Mouse (Mus musculus) gastrocnemius, postnatal 4 days (tissue): Measurements from ENCODE around the gene Afg1l. TPM values are rescaled to one million over a fixed set of nuclear protein-coding genes. Genes with fewer than 3 reads are reported as not detected.

ENCODE experiments used
- DNase-seq, 2 experiments: peaks; one replicate each; pipeline ENCODE4 v3.0.0; 2021 to 2022; ENCODE audit warnings: low spot score in 2 of 2, mixed read lengths in 2 of 2
- total RNA-seq, 2 experiments: library from RNA; stranded (reverse); gene quantifications; 2 replicates each; pipeline ENCODE4 v1.2.3; 2021

The Afg1l gene
- total RNA-seq, 2 experiments from 2014 or later = 5.0 to 6.3 TPM

DNA sequence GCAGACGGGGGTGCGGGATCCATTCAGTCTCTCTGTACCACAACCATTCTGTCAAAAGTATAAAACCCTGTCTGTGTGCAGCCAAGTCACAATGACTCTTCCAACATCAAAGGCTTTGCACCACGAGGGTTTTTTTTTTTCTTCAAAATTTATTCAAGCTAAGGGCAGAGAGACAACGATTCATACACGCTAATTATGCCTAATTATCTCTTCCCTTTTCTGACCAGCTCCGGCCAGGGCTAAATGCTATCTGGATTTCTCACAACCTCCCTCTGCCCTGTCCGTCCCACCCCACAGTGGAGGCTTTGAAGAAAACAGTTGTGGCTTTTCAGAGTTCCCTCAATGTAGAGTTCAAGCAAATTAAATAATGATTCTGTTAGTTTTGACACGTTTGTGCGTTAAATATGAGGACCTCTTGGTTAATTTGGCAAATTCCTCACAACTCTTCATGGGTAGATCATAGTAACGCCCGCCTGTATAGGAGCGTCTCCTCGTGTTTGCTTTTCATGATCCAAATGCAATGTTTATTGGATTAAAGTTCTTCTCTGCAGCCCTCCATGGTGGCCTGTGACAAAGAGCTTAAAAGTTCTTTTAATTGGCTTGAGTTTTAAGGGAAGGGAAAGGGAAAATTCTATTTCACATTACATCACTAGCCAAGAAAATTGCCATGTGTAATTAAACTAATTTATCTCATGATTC is 93.3 kb downstream of the Afg1l start:
- no peak for DNase-seq

DNA sequence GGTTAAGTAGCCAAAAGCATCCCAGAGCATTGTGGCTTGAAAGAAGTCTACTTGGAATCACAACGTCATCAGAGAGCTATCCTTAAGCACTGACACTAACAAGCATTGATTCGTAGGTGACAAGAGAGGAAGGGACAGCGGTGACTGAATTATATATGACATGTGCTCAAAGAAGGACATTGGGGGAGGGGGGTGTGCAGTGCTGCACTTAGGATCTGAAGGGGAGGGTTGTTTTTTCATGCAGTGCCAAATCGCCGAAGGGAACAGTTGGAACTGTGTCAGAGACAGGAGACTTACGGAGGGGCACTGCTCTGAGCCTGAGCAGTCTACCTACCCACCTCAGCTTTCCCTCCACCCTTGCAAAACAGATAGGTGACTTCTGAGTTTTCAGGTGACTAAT is 94.7 kb downstream of the Afg1l start:
- no peak for DNase-seq

DNA sequence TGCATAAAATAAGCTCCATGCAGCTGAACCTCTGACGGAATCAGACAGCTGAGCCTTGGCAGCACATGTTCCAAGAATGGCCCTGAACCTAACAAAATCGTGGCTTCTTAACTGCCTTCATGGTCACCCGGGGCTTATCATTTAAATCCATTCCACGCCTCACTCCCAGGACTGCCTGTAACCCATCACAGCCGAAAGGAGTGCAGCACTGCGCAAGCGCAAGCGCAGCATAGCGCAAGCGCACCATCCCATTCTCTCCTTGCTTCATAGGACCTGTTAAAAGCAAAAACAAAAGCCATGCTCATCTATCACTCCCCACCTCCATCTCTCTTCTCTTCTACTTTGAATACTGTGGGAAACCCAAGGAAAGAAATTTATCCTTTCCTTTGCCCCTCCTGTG is 114.1 kb downstream of the Afg1l start:
- DNase-seq = no peak

DNA sequence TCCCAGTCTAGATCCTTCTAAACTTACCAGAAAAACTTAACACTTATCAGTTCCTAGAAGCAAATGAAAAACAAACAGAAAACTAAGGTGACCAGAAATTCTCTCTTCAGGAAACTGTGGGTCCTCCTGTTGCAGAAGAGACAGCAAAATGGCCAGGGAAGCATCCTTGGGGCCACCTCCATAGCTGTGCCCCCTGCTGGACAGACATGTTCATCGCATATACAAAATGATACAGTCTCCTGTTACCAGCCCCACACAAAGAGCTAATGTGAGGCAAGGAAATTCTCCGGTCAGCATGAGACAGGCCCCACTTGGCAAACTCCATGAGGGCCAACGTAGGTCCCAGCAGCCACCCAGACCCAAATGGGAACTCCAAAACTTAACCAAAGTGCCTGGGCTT is 122.4 kb downstream of the Afg1l start:
- no peak for DNase-seq

DNA sequence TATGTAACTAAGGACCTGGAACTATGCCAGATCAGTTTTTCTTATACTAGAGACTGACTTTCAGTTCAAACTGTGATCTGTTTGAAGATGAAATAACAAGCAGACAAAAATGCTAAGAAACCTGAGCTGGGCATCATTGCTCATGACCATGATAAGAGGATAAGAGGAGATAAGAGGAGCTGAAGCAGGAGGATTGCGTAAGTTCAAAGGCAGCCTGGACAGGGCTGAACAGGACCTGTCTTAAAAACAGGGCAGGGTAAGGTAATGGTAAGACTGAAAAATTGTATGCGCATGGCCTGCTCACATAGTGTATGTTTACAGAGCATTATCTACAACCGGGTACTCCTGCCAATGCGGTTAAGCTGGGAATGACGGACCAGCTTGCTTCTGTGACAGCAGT is 130.4 kb downstream of the Afg1l start:
- DNase-seq = no peak

DNA sequence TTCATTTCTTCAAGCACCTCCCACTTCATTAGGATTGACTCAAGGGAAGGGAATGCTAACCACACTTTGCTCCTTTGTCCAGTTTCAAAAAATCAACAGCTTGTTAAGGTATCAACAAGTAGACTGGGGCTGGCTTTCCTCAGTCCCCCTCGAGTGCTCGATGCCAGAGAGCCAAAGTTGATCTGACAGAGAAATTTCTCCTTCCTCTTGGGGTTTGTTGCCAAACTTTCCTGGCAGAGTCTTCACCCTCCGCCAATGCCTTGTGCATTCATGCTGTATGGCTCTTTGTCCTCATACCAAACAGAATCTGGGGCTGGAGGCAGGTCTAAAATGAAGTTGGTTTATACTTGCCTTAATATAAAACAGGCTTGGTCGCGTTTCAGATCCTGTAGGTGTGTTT is 131.2 kb downstream of the Afg1l start:
- DNase-seq = no peak

DNA sequence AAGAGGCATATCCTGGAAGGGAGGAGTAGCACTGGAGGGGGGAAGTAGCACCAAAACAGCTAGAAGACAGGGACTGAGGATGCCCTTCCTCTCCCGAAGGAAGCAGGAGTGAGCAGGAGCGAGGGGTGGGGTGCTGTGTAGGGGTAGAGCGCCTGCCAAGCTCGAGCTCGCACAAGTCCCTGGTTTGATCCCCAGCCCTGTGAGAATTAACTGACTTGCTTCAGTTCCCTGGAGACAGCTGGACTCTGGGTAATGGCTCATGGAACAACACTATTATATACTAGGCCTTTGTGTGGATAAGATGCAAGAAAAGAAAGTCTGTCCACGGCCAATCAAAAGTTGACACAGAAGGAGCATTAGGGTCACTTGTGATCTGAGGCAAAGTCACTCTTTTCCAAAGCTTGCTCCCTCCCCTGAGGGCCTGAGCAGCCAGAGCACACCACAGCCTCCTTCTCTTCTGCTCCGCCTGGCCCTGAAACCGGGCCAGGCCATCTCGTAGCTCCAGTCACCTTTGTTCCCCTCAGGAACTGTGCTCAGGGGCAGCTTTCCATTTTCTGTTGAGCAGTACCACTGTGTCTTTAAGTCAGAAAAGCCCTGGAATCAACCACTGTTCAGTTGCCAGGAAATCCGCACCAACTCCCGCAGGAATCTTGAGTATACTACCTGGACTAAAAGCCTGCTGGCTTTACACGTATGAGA is 132.0 kb downstream of the Afg1l start:
- no peak for DNase-seq

DNA sequence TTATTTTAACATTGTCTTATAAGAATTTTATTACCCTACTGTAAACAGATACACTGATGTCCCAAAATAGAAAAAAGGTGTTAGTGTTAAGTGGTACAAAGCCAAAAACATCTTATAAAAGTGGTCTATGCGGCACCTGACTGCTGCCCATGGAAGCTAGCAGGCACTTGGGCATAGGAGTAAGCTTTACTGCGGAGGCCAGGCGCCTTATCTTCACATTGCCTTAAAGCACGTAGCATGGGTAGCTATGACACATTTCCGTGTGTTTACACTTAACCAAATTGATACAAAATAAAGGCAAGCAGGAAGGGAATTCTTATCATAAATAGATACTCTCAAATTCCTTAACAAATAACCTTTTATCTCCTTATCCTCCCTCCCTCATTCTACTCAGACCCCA is 135.7 kb downstream of the Afg1l start:
- DNase-seq = no peak

DNA sequence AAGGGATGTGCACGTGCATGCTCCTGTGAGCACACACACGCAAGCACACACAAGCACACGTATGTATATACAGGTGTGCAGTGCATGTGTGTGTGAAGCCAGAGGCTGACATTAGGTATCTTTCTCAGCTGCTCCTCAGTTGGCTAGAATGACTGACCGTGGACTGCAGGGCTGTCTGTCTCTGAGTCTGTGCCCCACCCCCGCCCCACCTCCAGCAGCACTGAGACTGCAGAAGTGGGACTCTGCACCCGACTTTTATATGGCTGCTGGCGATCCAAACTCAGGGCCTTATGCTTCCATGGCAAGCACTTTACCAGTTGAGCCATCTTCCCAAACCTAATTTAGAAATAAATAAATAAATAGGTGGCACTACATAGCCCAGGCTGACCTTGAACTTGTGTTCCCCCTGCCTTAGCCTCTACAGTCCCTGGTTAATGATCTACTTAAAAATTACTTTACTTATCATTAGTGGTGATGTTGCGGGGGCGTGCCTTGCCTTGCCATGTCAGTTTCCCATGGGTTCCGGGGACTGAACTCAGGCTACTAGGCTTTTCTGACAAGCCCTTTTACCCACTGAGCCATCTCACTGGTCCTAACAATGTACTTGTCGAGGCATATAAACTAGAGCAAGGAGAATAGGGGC is 136.4 kb downstream of the Afg1l start:
- no peak for DNase-seq

DNA sequence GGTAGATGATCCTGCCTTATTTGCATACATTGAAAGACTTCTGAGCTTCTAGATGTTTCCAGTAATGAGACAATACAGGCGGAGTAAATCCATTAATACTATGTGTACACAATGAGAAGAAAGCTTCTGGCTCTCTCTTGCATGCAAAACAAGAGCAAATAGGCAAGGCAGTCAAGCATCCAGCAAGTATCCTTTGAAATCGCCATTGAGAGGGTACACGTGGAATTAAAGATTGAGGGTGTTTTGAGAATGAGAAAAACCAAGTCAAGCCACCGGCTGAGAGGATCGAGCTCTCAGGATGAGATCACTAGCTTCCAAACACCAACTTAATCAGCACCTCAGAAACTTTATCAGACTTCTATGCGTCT is 138.0 kb downstream of the Afg1l start:
- DNase-seq = no peak

DNA sequence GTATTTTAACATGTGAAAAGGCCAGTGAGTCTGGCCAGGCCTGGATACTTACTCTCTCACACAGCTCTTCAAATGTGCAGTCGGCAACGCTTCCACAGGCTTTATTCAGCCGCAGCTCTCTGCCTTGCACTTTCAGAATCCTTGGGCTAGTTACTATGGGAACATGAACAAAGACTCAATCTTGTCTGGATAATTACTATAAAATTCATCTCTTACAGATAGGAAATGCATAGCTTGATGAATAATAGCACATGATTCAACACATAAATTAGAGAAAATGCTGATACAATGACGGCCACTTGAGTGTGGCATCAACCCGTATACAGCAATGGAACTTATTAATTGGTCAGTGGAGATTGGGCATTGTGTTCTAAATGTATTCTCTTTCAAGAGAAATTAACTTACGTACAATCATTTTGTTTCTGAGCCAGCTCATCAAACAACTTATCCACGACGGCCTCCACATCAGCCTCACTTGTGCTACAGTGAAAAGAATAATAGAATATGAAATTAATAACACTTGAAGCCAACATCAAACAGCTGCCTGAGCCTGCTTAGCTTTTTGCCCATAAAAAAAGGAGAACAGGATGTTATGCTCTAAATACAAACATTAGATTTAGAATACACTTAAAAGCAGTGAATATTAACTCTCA is 138.5 kb downstream of the Afg1l start:
- no peak for DNase-seq

DNA sequence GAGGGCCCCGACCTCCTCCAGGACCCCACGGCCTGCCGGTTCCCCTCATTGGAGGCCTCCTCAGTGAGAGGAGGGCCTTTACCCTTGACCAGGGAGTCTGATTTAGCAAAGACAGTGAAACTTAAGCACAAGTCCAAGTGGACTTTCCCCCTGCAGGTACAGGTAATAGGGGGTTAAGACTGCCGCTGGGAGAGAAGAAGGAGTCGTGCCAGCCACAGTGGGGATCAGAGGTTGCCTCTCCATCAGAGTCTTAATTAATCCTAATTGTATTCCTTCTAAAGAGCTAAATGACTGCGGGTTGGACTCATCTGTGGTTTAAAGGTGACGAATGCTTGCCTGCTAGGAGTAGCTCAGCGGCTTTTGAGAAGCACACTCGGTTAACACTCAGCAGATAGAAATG is 139.9 kb downstream of the Afg1l start:
- no peak for DNase-seq

DNA sequence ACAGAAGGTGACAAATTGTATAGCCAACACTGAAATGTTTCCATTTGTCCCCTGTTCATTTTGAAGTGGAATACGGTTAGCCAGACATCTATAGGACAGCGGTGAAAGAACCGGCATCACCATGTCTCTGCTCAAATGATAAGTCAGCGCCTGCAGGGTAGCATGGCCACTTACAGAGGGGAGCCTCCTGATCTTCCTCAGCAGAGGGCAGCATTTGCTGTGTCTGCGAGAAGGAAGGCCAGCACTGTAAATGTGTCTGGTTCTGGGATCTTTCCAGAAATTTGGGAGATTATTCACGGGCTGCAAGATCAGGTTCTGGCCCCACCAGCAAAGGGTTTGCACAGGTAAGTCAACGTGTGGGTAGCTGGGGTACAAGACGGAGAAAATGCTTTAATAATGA is 150.8 kb downstream of the Afg1l start:
- no peak for DNase-seq

DNA sequence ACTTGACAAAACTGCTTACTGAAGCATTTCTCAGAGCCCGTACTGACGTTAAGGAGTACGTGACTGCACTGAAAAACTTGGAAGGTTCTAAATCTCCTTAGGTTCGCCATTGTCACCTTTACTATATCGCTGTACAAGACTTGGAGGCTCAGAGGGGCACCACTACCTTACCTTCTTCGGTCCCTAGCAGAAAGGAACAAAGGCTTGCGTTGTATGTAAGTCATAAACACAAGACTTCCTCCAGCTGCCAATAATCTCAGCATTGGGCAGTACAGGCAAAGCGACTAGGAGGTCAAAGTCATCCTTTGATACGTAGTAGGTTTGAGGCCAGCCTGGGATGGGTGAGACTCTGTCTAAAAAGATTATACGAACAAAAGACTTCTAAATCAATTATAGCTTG is 153.1 kb downstream of the Afg1l start:
- DNase-seq = no peak

DNA sequence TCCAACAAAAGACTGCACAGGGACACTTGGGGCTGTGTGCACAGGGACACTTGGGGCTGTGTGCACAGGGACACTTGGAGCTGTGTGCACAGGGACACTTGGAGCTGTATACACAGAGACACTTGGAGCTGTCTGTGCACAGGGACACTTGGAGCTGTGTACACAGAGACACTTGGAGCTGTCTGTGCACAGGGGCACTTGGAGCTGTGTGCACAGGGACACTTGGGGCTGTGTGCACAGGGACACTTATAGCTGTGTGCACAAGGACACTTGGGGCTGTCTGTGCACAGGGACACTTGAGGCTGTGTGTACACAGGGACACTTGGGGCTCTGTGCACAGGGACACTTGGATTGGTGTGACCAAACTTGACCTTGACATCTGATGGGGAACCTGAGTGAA is 154.4 kb downstream of the Afg1l start:
- no peak for DNase-seq

DNA sequence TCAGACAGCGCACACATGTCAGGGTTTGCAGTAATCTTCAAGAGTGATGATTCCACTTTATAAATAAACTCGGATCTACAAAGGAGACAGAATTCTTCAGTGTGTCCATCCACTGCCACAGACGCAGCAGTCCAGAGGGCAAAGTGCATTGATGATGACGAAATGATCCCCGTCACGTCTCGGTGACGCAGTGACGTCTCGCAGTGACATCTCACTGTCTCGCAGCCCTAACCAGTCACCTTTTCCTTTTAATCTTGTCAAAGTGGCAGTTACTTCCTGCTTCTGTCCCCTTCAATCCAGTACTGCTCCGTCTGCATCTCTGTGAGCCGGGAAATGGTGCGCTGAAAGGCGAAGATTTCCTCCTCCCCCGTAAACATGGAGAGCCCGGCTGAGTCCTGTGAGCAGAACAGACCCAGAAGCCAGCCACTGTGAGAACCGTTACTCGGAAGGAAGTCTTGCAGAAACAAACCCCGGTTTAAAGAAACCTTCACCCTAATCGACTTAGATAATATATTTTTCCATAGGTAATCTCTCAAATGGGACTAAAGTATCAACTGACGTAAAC is 165.1 kb downstream of the Afg1l start:
- no peak for DNase-seq

DNA sequence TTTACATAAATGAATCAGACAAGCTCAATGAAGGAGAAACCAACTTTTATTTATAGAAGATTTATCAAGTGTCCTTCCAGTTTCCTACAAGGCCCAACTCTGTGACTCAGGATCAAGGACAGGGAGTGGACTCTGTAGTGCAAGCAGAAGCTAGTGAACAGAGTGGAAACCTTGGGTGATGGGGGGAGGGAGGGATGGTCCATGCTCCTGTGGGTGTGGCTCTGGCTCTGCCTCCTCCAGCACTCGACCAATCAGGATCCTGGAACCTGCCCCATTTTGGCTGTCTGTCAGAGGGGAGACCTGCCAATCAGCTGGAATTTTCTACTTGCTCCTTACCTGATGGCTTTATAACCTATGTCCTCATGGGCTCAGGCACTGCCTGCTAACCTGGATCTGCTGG is 165.8 kb downstream of the Afg1l start:
- DNase-seq = no peak

DNA sequence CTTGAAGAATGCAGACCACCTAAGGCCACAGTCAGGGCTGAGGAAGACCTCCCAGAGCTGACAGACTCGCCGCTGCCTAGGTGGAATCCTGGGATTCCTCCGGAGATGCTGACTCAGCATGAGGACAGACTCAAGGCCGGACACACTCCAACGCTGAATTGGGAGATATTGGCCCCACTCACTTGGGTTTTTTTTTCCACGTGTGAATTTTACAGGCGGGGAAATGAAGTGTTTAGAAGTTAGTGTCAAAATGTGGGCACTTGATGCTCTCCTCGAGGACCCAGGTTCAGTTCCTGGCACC is 169.7 kb downstream of the Afg1l start:
- DNase-seq = no peak

DNA sequence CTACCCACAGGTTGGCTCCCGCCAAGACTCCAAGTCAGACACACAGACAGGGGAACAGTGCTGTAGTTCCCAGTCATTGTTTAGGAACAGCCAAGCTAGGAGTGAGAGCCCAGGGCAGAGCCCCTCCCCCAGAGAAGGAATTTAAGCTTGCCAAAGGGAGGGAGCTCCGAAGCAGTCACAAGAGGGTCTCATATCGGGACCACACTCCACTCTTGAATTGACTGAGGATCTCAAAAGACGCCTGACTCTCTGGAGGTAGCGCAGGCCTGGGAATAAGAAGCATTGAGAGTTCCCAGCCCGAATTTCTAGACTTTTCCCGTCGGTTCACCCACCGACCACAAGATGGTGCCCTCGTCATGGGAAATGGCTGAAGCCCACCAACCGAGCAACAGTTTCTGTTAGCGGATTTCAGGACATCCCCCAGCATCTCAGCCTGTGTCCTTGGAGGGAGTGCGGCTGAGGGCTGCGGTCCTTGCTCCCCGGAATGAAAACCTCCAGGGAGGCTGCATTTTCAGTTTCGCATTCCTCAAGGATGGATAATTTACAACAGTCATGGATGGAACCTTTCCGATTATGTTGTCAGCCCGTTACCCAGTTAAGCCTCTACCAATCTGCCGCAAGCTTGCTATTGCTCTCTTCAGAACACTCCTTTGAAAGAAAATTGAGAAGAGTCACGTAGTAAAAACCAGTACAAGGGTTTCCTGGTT is 170.2 kb downstream of the Afg1l start:
- peak; percentile 70 to 71 for DNase-seq

DNA sequence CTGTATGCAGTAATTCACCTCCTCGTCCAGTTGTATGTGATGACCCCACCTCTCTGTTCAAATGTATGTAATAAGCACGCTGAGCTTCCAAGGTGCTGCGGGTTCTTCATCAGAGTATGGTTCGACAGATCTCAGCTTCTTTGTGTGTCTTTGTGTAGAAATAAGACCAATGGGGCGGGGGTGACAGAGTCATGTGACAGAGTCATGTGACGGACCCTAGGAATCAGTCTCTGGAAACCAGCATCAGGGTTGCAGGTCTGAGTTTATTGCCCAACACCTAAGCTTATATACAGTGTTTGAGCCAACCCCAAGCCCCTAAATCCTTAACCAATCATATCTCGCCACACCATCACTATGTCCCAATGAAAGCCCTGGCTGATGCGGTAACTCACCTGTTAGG is 171.9 kb downstream of the Afg1l start:
- no peak for DNase-seq

DNA sequence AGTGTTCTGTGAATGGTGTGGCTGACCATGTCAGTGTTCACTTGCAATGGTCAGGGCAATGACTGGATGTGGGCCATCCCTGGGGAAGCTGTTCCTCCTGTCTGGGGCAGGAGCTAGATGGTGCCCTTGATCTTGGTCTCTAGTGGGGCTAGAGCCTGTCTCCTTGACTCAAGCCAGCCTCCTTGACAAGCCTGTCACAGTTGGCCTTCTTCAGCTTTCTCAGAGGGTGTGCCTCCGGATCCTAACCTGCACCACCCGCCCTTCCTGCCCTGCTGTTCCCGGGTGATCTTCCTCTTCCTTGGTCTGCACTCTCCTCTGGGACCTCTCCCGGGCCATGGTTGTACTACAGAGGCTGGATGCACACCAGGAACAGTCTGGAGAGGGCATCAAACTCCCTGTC is 177.6 kb downstream of the Afg1l start:
- DNase-seq = no peak
